In genomic region chr1:75192452-75192851, GRCm38 (mm10) we compare ENCODE assay signal across 8 mouse cellular contexts. TPM values are rescaled to one million over a fixed set of nuclear protein-coding genes. Genes with fewer than 3 reads are reported as not detected.
DNase-seq lines count a peak whose midpoint lies in the region; ATAC-seq and TF ChIP-seq lines count a peak whose summit lies in the region.

No protein-coding gene starts in this region.

- peak overlapping the region; percentile 95 for H3K9ac ChIP-seq in heart, embryonic 16.5 days (ENCODE audit: low read length)

- peak overlapping the region; percentile 85 for H3K27ac ChIP-seq in cortical plate, adult 2 months (ENCODE audit: insufficient read depth, low read length)
- peak overlapping the region; percentile 96 for H3K27ac ChIP-seq in heart, embryonic 16.5 days (ENCODE audit: low read length)

- peak; percentile 42 for ATAC-seq in heart, embryonic 16.5 days (replicated peaks; ENCODE audit: extremely low read depth, insufficient read depth, low FRiP score)
- ATAC-seq in megakaryocyte, adult 5-6 weeks (ENCODE audit: poor library complexity, severe bottlenecking), result peak; percentile 60

- H3K27me3 ChIP-seq in heart, embryonic 16.5 days (ENCODE audit: control insufficient read depth, insufficient read depth, low read length), result no peaks in the 10 kb centered on the region

- H3K4me2 ChIP-seq in heart, embryonic 16.5 days (ENCODE audit: low read depth, low read length), result peak overlapping the region; percentile 76

- H3K36me3 ChIP-seq in heart, embryonic 16.5 days (ENCODE audit: control insufficient read depth, insufficient read depth), result peaks cover 24% of the 10 kb centered on the region

- under 1% methylated on average over 19 of the region's 19 CpGs for WGBS in heart, embryonic 16.5 days

- H3K9me3 ChIP-seq in heart, embryonic 16.5 days (replicated peaks; ENCODE audit: control insufficient read depth, low read length), result no peaks in the 10 kb centered on the region

- TF ChIP-seq POLR2A in cortical plate, adult 2 months (IDR thresholded peaks at IDR 0.05; ENCODE audit: extremely low read depth, insufficient read depth, low read length), result peak; percentile 14; the same call in 1 of the 2 replicates

- DNase-seq in thymus, postnatal 14 days, result peak; percentile 48
- DNase-seq in thymus, postnatal 25 days, result no peak
- peak; percentile 73 to 75 for DNase-seq in kidney, postnatal 36 days
- peak; percentile 55 for DNase-seq in telencephalon, adult 2 months (ENCODE audit: low read depth, low spot score)
- no peak for DNase-seq in layer of hippocampus, postnatal 36 days

- TF ChIP-seq CTCF in cortical plate, adult 2 months (IDR thresholded peaks at IDR 0.05; ENCODE audit: extremely low read depth, insufficient read depth, low read length), result no peak

- peak overlapping the region; percentile 93 for H3K4me3 ChIP-seq in cortical plate, adult 2 months (ENCODE audit: insufficient read depth, low read length)
- peak overlapping the region; percentile 96 for H3K4me3 ChIP-seq in heart, embryonic 16.5 days (ENCODE audit: low read length)

- H3K4me1 ChIP-seq in cortical plate, adult 2 months (ENCODE audit: control insufficient read depth, insufficient read depth, low read length), result peaks cover 3% of the 10 kb centered on the region; the same call in 1 of the 2 replicates
- H3K4me1 ChIP-seq in heart, embryonic 16.5 days (ENCODE audit: control insufficient read depth, insufficient read depth, low read length), result peaks cover 16% of the 10 kb centered on the region

RNA-seq across cellular contexts. Expression of gene Atg9a, which starts 0.5 kb away (rescaled TPM):
- polyA plus RNA-seq in cortical plate, adult 2 months (2012; rRNA removed), result 124 and 129 TPM in 2 replicates
- 31.7 and 34.9 TPM in 2 replicates for polyA plus RNA-seq in heart, embryonic 16.5 days (2015; fragmentation: Nextera tagmentation; extraction: Ambion mirVana)
- 26.7 and 34.8 TPM in 2 replicates for total RNA-seq in megakaryocyte, adult 5-6 weeks (2015)
- 12.8 and 21.3 TPM in 2 replicates for total RNA-seq in megakaryocyte, adult 5-6 weeks (2017)
- total RNA-seq in layer of hippocampus, postnatal 36 days (2021), result 100 to 1,000 TPM; 113 to 114 TPM

RNA-seq across cellular contexts. Expression of gene Ankzf1, which starts 0.5 kb away (rescaled TPM):
- 47.4 and 54.1 TPM in 2 replicates for polyA plus RNA-seq in cortical plate, adult 2 months (2012; rRNA removed)
- 22.8 and 32.0 TPM in 2 replicates for polyA plus RNA-seq in heart, embryonic 16.5 days (2015; fragmentation: Nextera tagmentation; extraction: Ambion mirVana)
- 6.2 and 7.6 TPM in 2 replicates for total RNA-seq in megakaryocyte, adult 5-6 weeks (2015)
- 24.5 and 24.6 TPM in 2 replicates for total RNA-seq in megakaryocyte, adult 5-6 weeks (2017)
- total RNA-seq in layer of hippocampus, postnatal 36 days (2021), result 10 to 100 TPM; 25.4 to 28.1 TPM

RNA-seq across cellular contexts. Expression of gene Abcb6, which starts 12.3 kb away (rescaled TPM):
- polyA plus RNA-seq in cortical plate, adult 2 months (2012; rRNA removed), result 23.8 and 25.7 TPM in 2 replicates
- 15.2 and 16.1 TPM in 2 replicates for polyA plus RNA-seq in heart, embryonic 16.5 days (2015; fragmentation: Nextera tagmentation; extraction: Ambion mirVana)
- 2.5 and 4.0 TPM in 2 replicates for total RNA-seq in megakaryocyte, adult 5-6 weeks (2015)
- total RNA-seq in megakaryocyte, adult 5-6 weeks (2017), result 3.6 and 5.3 TPM in 2 replicates
- 10 to 100 TPM; 26.1 to 27.2 TPM for total RNA-seq in layer of hippocampus, postnatal 36 days (2021)

RNA-seq across cellular contexts. Expression of gene Glb1l, which starts 18.2 kb away (rescaled TPM):
- polyA plus RNA-seq in cortical plate, adult 2 months (2012; rRNA removed), result 20.4 and 21.2 TPM in 2 replicates
- 7.7 and 8.8 TPM in 2 replicates for polyA plus RNA-seq in heart, embryonic 16.5 days (2015; fragmentation: Nextera tagmentation; extraction: Ambion mirVana)
- 7.5 and 8.2 TPM in 2 replicates for total RNA-seq in megakaryocyte, adult 5-6 weeks (2015)
- total RNA-seq in megakaryocyte, adult 5-6 weeks (2017), result 6.7 and 12.2 TPM in 2 replicates
- 10 to 100 TPM; 13.0 to 19.1 TPM for total RNA-seq in layer of hippocampus, postnatal 36 days (2021)

RNA-seq across cellular contexts. Expression of gene Stk16, which starts 18.2 kb away (rescaled TPM):
- 159 and 172 TPM in 2 replicates for polyA plus RNA-seq in cortical plate, adult 2 months (2012; rRNA removed)
- polyA plus RNA-seq in heart, embryonic 16.5 days (2015; fragmentation: Nextera tagmentation; extraction: Ambion mirVana), result 96.5 and 102 TPM in 2 replicates
- total RNA-seq in megakaryocyte, adult 5-6 weeks (2015), result 99.9 and 101 TPM in 2 replicates
- 71.1 and 84.6 TPM in 2 replicates for total RNA-seq in megakaryocyte, adult 5-6 weeks (2017)
- 10 to 100 TPM; 88.0 to 89.0 TPM for total RNA-seq in layer of hippocampus, postnatal 36 days (2021)

Comparison
In these comparisons a context has a peak if more than half of its experiments do, and no peak if none do; other contexts are left out.
1. DNase-seq: peak in thymus, postnatal 14 days (single experiment), kidney, postnatal 36 days (2 of 2) and telencephalon, adult 2 months (single experiment); none in thymus, postnatal 25 days (single experiment) and layer of hippocampus, postnatal 36 days (0 of 2).
2. RNA of gene Abcb6, which starts 12.3 kb away (total RNA-seq): 26.1 to 27.2 TPM in layer of hippocampus, postnatal 36 days; 2.5 to 5.3 TPM in megakaryocyte, adult 5-6 weeks; every median in the first group is over 4 times any median in the second.